Mouse (Mus musculus) ES-E14 (cell line): ENCODE measurements around the gene Cep290.

Source experiments
- MAFK ChIP-seq: IDR thresholded peaks from 2 replicates; pipeline ENCODE4 v1.6.1; 2014; ENCODE audit warnings: mild to moderate bottlenecking, low read depth, low read length, inconsistent platforms; ENCODE audit not compliant: insufficient read depth
- ZNF384 ChIP-seq: IDR thresholded peaks from 2 replicates; pipeline ENCODE4 v1.6.1; 2012; ENCODE audit warnings: low read depth, low read length, inconsistent platforms

- TF ChIP-seq MAFK (no peak), ZNF384 (no peak)
Observed at GRCm38 (mm10) chr10:100619474-100619873, 132.1 kb downstream of the Cep290 start.
